Mouse (Mus musculus) neutrophil, adult 5-6 weeks (primary cell): ENCODE data around the gene Ubxn7. TPM values are rescaled to one million over a fixed set of nuclear protein-coding genes. Genes with fewer than 3 reads are reported as not detected.
"Not testable (repeated sequence)": the region's sequence is repeated elsewhere in the genome, so short reads cannot be mapped to it uniquely, and the experiment has no call there.

Experiments
- ATAC-seq: fragments of 151-379, 151-347 bp; 2 replicates; pipeline ENCODE4 v1.8.0; 2017; ENCODE audit warnings: mild to moderate bottlenecking, moderate TSS enrichment; ENCODE audit not compliant: insufficient number of reproducible peaks, poor library complexity, low FRiP score, severe bottlenecking; ENCODE audit errors: extremely low read depth
- total RNA-seq: library from RNA; stranded (forward); fragments of 200-1000 nt; gene quantifications from 2 replicates; pipeline ENCODE4 v1.2.3, GENCODE M21; 2017

Gene Ubxn7
- total RNA-seq = 64.1 and 68.0 TPM in 2 replicates

DNA sequence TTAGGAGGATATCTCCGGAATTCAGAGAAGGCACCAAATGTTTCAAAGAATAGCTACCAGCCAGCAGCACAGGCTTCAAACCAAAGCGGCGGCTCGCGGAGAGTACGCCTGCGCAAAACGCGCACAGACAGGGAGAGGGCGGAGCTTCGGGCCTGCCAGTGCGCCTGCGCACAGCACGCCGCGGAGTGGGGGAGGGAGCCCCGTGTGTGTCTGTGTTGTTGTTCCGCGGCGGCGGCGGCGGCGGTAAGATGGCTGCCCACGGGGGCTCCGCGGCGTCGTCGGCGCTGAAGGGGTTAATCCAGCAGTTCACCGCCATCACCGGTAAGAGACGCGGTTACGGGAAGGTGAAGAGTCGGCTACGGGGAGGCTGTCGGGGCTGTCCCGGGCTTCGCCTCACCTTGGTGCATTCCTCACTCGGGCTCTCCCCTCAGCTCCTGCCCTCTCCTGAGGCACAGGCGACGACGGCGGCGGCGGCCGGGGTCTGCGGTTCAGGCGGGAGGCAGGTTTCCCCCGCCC, at the start of gene Ubxn7:
Gene Ubxn7 (plus strand): TSS at position 218 of the 516 bp plus-strand sequence.
- ATAC-seq = peak; percentile 78

DNA sequence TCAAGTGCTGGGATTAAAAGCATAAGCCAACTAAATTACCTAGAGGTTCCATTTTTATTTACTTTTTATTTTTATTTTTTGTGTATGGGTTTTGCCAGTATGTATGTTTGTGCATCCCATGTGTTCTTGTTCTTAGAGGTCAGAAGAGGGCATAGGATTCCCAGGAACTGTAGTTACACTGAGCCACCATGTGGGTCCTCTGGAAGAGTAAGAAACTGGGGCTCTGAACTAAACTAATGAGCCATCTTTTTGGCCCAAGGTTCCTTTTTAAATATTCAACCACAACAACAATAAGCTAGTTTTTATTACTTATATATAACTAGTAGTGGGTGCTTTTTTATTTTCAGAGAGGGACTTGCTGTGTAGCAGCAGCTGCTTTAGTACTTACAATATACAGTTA, 49.4 kb upstream of the Ubxn7 start:
- ATAC-seq = no peak

DNA sequence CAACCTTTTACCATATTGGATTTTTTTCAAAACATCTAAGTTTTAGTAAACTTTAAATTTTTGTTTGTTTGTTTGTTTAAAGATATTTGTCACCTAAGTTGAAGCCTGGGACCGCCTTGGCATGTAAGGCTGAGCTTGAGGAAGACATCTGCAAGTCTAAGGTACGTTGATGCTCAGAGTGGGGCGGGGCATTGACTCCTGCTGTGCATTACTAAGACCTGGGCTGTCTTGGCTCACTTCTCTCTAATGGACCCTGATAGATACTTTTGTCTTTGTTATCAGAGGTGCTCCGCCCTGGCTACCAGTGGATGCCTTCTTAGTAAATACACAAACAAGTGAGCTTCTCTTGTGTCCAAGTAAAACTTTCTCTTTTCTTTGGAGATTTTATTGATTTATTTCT, 40.2 kb upstream of the Ubxn7 start:
- ATAC-seq = no peak

DNA sequence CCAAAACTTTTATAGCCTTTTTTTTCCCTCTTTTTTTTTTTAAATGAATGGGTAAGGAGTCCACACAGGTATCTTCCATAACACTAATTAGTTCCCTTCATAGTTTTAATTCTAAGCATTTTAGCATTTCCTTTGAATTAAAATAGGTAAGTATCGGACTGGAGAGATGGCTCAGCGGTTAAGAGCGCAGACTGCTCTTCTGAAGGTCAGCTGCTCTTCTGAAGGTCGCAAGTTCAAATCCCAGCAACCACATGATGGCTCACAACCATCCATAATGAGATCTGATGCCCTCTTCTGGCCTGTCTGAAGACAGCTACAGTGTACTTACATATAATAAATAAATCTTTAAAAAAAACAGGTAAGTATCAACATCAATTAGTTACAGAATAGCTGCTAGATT, 32.4 kb upstream of the Ubxn7 start:
- not testable (repeated sequence) for ATAC-seq

DNA sequence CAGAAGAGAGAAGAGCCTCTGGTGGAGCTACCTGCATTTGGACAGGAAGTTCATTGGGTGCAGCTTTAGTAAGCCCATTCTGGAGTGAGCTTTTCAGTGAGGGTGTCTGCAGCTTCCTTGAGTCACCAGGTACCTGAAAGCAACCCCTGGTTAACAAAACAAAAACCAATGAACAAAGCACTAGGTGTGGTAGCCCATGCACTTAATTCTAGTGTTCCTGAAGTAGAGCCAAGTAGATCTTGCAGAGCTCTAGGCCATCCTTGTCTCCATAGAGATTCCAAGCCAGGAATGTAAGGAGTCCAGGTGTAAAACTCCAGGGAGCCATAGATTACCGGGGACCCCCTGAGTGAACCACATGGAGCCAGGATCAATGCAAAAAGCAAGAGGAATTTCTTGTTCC, 29.0 kb upstream of the Ubxn7 start:
- ATAC-seq = no peak

DNA sequence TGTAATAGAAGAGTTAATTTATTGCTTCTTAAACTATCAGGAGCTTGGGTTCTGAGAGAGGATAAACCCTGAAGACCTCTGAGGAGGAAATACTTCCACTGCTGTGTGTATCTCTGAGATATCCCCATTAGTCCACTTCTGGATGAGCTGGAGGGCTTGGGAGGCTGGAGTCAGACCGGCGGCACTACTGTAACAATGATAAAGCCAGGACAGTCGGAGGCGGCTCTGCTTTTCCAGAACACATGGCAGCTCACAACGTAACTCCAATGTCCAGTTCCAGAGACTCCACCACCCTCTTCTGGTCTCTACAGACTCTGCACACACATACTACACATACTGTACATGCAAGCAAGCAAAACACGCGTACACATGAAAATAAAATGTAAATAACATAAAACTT, 28.2 kb upstream of the Ubxn7 start:
- ATAC-seq = no peak

DNA sequence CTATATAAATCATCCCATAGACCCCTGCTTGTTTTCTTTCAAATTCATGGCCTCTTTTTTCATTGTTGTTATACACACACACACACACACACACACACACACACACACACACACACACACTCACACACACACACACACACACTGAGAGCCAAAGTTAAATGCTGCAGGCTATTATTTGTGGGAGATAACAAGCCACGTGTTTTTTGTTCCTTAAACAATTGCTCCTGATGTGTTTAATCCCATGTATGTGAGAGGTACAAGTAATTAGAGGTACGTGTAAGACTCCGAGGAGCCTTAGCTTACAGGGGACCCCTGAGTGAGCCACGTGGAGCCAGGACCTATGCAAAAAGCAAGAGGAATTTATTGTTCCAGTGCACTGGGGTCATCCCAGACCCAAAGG, 20.1 kb upstream of the Ubxn7 start:
- ATAC-seq = no peak

DNA sequence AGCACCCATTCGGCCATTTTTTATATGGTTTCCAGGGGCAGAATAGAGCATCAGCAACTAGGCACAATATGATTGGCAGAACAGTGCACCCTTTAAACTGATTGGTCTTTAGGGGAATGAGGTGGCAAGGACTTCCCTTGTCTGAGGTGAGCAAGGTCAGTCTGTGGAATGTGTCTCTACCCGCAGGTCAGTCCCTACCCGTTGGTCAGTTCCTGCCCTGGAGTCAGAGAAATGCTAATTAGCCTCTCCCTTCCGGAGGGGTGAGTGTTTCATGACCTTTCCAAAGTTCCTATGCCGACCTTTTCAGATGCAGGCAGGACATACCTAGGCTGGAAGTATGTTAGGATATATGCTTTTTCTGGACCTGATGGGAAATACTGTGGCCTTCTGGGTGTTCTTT, 19.7 kb upstream of the Ubxn7 start:
- no peak for ATAC-seq

DNA sequence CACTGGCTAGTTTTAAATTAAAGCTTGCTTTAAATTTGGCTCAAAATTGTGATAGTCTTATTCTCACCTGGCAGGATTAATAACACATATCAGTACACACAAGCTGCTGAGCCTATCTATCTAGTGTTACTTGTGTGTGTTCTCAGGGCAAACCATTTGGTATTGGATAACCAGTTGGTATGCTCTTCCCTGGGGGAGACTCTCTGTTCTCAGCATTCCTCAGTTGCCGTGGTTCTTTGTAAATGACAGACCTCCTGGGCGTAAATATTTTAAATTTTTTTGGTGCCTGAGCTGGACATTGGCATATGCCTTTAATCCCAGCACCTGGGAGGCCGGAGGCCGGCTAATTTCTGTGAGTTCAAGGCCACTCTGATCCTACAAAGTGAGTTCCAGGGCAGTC, 19.2 kb upstream of the Ubxn7 start:
- no peak for ATAC-seq

DNA sequence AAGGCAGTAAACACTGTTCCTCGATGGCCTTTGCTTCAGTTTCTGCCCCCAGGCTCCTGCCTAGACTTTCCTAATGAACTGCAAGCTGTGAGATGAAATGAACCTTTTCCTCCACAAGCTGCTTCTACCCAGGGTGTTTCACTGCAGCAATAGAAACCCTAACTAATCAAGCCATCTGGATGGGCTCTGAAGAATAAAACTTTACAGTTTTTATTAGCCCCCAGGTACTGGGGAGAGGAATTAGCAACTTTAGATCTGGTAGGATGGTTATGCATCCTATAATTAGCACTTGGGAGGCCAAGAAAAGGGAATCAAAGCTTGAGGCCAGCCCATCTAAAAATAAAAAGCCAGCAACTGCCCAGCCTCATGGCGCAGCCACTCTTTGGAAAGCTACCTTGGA, 15.5 kb upstream of the Ubxn7 start:
- ATAC-seq = no peak

DNA sequence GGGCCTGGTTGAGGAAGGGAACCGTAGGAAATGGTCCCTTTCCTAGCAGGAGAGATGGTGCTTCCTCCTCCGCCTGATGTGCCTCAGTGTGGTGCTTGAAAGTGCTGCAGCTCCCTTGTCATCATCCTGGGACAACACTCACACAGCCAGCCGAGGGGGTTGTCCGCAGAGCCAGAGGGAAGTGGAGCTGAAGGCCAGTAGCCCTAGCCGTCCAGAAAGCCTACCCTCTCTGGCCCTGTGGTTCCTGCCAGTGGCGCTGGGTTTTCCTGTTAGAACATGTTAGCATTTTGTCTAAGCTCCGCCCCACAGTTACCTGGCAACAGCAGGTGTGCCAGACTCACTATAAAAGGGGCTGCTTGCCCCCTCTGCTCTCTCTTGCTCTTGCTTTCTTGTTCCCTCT, 8.1 kb upstream of the Ubxn7 start:
- ATAC-seq = no peak

DNA sequence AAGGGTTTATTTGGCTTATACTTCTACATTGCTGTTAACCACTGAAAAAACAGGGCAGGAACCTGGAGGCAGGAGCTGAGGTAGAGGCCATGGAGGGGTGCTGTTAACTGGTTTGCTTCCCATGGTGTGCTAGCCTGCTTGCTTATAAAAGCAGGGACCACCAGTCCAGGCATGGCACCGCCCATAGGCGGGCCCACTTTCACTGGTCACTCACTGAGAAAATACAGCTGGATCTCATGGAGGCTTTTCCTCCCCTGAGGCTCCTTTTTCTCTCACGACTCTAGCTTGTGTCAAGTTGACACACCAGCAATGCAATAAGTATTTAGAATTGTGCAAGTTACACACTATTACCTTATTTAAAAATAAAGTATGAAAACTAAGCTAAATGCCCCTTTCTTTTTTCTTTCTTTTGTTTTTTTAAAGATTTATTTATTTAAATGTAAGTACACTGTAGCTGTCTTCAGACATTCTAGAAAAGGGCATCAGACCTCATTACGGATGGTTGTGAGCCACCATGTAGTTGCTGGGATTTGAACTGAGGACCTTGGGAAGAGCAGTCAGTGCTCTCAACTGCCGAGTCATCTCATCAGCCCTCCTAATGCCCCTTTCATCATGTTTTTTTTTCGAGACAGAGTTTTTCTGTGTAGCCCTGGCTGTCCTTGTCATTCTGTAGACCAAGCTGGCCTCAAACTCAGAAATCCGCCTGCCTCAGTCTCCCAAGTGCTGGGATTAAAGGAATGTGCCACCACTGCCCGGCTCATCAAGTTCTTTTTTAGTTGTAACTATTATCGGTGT, 984 bp upstream of the Ubxn7 start:
- no peak for ATAC-seq

DNA sequence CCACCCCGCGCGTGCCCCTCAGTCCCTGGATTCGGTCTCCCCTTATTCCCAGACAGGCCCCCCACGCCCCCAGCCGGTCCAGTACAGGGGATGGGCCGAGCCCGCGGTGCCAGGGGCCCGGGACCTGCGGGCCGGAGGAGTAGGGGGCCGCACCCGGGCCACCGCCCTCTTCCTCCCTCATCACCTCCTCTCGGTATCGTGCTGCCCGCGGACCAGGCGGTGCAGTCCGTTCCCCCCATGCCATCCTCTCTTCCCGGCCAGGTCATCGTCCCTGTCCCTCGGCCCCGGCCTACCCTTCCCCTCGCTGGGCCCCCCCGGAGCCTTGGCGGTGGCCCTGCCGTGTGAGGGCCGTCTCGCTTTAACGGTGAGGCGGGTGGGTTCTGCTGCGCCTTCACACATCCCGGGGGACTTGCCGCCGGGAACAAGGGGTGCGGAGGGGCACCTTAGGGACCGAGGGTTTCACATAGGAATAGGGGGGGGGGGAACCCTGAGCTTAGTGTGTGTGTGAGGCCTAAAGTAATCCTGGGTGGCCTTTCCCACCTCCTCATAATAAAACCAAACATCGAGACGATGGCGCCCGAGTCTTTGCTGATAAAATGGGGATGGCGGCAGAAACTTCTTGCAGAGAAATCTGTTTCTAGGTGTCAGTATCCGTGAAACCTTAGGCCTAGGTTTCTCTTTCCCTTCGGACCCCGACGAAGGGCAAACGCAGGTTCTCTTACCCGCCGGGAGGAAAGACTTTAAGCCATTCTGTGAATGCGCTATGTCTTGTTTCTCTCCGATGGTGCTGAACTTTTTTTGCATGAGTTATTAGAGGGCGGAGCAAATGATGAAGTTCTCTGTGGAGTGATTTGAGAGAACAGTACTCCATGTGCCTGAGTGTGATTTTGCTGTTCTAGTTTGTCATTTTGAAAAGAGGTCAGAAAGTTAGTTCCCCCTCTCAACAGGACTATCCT, 777 bp downstream of the Ubxn7 start:
- peak; percentile 34; the same call in 1 of the 2 replicates for ATAC-seq

DNA sequence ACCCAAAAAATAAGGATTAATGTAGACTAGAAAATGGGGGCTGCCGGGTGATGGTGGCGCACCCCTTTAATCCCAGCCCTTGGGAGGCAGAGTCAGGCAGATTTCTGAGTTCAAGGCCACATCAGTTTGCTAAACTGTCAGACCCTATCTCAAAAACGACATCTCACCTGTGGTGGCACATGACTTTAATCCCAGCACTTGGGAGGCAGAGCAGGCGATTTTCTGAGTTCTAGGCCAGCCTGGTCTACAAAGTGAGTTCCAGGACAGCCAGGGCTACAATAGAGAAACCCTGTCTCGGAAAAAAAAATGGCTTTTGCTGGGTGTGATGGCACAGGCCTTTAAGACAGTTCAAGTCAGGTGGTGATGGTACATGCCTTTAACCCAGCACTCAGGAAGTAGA, 3.1 kb downstream of the Ubxn7 start:
- ATAC-seq = no peak

DNA sequence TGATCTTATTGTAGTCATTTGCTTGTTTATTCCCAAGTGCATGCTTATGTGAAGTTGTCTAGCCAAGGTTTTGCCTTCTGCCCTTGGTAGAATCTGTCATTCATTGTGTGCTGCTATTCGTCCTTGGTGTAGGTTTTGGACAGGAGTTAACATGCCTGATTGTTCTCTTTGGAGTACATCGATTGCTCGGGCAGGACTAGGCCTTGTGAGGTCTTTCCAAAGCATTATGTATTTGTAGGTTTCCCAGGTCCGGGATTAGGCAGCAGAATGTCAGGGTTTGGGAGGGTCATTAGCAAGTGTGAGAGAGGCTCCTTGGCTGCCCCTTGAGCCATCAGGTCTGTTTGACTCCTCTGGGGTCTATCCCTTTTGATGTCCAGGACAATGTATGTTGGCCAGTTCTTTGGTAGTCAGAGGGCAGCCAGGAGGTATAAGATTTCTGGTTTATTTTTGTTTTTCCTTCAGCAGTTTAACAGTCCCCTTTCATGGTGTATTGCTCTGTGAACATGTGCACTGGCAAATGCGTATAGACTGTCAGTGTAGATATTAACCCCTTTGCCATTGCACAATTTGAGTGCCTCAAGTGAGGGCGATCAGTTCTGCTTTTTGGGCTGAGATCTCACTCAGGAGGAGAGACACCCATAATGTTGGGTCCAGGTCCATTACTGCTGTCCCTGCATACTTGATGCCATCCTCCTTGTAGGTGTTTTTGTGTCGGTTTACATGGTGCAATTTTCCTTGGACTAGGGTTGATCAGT, 4.1 kb downstream of the Ubxn7 start:
- no peak for ATAC-seq

DNA sequence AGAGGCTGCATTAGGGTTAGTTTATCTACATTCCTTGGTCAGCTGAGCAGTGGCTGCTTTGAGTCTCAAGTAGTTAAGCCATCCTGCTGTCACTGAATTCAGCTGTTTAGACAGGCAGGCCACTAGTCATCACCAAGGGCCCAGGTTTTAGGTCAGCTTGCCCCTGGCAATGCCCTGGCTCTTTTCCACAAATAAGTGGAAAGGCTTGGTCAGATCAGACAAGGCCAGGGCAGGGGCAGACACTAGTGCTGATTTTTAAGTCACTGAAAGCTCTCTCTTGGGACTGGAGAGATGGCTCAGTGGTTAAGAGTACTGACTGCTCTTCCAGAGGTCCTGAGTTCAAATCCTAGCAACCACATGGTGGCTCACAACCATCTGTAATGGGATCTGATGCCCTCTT, 4.9 kb downstream of the Ubxn7 start:
- no peak for ATAC-seq

DNA sequence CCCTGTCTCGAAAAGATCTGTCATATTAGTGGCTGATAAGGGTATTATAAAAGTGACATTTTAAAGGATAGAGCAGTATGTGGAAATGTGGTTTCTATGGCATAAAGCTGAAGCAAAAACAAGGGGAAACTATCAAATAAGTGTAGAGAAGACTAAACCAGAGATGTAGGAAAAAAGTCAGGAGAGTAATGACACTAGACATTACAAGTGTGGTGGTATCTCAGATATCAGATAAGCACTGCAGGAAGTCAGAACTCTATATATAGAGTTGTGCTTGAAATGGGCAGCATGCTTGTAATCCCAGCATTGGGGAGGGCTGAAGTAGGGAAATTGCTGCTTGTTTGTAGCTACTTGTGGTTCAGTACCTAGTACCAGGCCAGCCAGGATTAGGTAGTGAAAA, 8.4 kb downstream of the Ubxn7 start:
- no peak for ATAC-seq

DNA sequence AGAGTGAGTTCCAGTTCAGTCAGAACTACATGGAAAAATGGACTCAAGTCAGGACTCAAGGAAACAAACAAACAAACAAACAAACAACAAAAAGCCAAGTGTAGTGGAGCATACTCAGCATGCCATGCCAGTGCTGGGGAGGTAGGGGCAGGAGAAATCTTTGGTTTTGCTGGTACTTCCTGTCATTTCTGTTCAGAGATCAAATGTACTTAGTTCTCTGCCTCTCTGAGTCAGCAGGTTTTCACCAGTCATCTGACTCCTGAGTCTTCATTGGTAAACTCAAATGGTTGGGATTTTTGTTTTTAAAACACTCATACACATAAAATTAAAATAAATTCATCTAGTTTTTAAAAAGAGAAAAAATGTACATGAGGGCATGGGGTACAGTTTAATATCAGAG, 13.5 kb downstream of the Ubxn7 start:
- no peak for ATAC-seq

DNA sequence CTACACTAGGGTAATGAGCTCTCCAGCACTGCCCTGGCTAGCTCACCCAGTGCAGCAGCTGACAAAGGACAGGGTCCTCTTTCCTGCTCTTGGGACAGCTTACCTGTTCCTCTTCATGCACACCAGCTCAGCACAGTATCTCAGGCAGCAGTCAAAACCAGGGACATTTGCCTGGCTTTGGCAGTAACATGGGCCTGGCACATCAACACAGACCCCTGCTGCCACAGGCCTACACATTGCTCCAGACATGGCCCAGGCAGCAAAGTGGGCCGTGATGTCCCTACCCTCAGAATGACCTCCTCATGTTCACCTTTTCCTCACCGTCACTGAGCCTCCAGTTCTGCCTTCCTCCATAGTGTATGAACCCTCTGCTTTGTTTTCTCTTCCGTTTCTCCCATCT, 18.7 kb downstream of the Ubxn7 start:
- no peak for ATAC-seq
